ENCODE assay signal across 8 mouse cellular contexts in genomic region chr8:66860023-66860422, GRCm38 (mm10). TPM values are rescaled to one million over a fixed set of nuclear protein-coding genes. Genes with fewer than 3 reads are reported as not detected.
DNase-seq lines count a peak whose midpoint lies in the region; ATAC-seq and TF ChIP-seq lines count a peak whose summit lies in the region.

Naf1 (plus strand) TSS chr8:66860217.

- TF ChIP-seq POLR2A in cortical plate, adult 2 months (IDR thresholded peaks at IDR 0.05; ENCODE audit: extremely low read depth, insufficient read depth, low read length): peak; percentile 18; the same call in 1 of the 2 replicates

- TF ChIP-seq CTCF in cortical plate, adult 2 months (IDR thresholded peaks at IDR 0.05; ENCODE audit: extremely low read depth, insufficient read depth, low read length): no peak

- H3K4me3 ChIP-seq in cortical plate, adult 2 months (ENCODE audit: insufficient read depth, low read length): peak within 1 kb of the TSS; percentile 43
- peak within 1 kb of the TSS; percentile 97 for H3K4me3 ChIP-seq in megakaryocyte, embryonic 14.5 days (replicated peaks)

- H3K27ac ChIP-seq in cortical plate, adult 2 months (ENCODE audit: insufficient read depth, low read length): no peak within 1 kb of the TSS

- no peaks in the 10 kb centered on the region for H3K9me3 ChIP-seq in megakaryocyte, embryonic 14.5 days

- no peaks in the 10 kb centered on the region; the same call in none of the 2 replicates for H3K4me1 ChIP-seq in cortical plate, adult 2 months (ENCODE audit: control insufficient read depth, insufficient read depth, low read length)
- H3K4me1 ChIP-seq in megakaryocyte, embryonic 14.5 days: peaks cover 42% of the 10 kb centered on the region

- H3K27me3 ChIP-seq in megakaryocyte, embryonic 14.5 days (replicated peaks): no peaks in the 10 kb centered on the region

- H3K36me3 ChIP-seq in megakaryocyte, embryonic 14.5 days (replicated peaks; ENCODE audit: low read length): peaks cover 13% of the 10 kb centered on the region

- DNase-seq in gastrocnemius, adult 8-10 months (ENCODE audit: low spot score in 2 of 2): peak; percentile 81 to 86
- peak; percentile 81 for DNase-seq in hindlimb bud, embryonic 11.5 days (ENCODE audit: extremely low spot score, low read depth, low spot score)
- DNase-seq in left cerebral cortex, adult 8-10 months (ENCODE audit: low spot score in 2 of 2): peak; percentile 91 to 92
- DNase-seq in right cerebral cortex, postnatal 10 days (ENCODE audit: low spot score in 2 of 2): peak; percentile 97
- DNase-seq in urinary bladder, postnatal 25 days (ENCODE audit: low spot score): peak; percentile 89

- ATAC-seq in activated CD4-positive, CD25-positive, alpha-beta regulatory T cell, adult 4 months: peak; percentile 97

RNA-seq across cellular contexts. Expression of gene Naf1, which starts in this region (rescaled TPM):
- polyA plus RNA-seq in activated CD4-positive, CD25-positive, alpha-beta regulatory T cell, adult 4 months (2017; shearing (Covaris generic)): 1 to 10 TPM; 1.1 to 1.5 TPM
- polyA plus RNA-seq in cortical plate, adult 2 months (2012; rRNA removed): 10.3 and 10.7 TPM in 2 replicates
- 1 to 10 TPM; 3.6 to 4.8 (median 4.0) TPM for total RNA-seq in gastrocnemius, adult 8-10 months (2022)
- total RNA-seq in left cerebral cortex, adult 8-10 months (2022): 10 to 100 TPM; 13.0 to 15.4 (median 14.9) TPM
- 10.3 and 20.2 TPM in 2 replicates for polyA plus RNA-seq in megakaryocyte, embryonic 14.5 days (2012; ENCODE audit: insufficient read depth, low replicate concordance)
